Mouse (Mus musculus) G1E (cell line): ENCODE results near the gene Rasa3.

Experiments
- CTCF ChIP-seq: IDR thresholded peaks from 2 replicates; pipeline ENCODE4 v1.5.1; 2012; ENCODE audit warnings: low read depth, low read length, inconsistent platforms, mixed read lengths
- GATA1 ChIP-seq: IDR thresholded peaks from 2 replicates; pipeline ENCODE4 v1.6.1; 2012; ENCODE audit warnings: borderline replicate concordance, low read length, inconsistent platforms, mixed read lengths
- GATA2 ChIP-seq: IDR thresholded peaks from 2 replicates; pipeline ENCODE4 v1.6.1; 2012; ENCODE audit warnings: low read depth, low read length, inconsistent platforms, borderline replicate concordance
- POLR2AphosphoS5 ChIP-seq: IDR thresholded peaks from 2 replicates; pipeline ENCODE4 v1.6.1; 2012; ENCODE audit warnings: low read depth, low read length, inconsistent platforms; ENCODE audit not compliant: insufficient replicate concordance
- TAL1 ChIP-seq: conservative IDR thresholded peaks from 2 replicates; pipeline ENCODE4 v1.6.1; 2012; ENCODE audit warnings: low read depth, low read length, inconsistent platforms, mixed read lengths

DNA sequence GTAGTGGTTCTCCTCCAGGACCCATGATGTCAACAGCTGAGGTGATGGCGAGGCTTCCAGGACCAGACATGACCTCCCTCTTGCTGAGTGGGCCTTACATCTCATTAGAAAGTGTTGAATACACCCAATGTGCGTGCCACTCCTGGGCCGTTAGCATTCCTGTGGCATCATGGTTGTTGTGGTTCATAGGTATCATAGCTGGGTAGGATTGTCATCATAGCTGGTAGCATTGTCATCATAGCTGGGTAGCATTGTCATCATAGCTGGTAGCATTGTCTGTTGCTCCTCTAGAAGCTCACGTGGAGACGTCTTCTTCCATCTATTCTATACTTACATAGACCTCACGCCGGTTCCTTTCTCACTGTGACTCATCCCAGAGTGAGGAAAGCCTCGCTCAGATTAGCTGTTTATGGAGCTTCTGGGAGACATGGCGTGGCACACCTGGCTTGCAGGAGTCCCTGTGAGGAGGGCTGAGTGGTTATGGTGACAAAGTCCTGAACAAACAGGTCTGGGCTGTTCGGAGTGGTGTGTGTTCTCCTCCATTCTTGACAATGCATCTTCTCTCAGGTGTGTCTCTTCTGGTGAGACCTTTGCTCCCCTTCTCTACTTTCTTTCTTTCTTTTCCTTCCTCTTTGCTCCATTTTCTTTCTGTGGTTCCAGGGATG is 17.9 kb upstream of the Rasa3 start:
- TF ChIP-seq CTCF (no peak), TAL1 (no peak), GATA1 (no peak), POLR2AphosphoS5 (no peak), GATA2 (no peak)
